Mouse (Mus musculus) hindbrain, postnatal 0 days (tissue): ENCODE measurements around the gene Csn2. TPM values are rescaled to one million over a fixed set of nuclear protein-coding genes. Genes with fewer than 3 reads are reported as not detected.

Source experiments
- ATAC-seq: fragments of 200-750 bp; cut with Nextera tagmentation; 2 replicates; pipeline ENCODE4 v1.8.0; 2017; ENCODE audit warnings: mild to moderate bottlenecking, moderate TSS enrichment, moderate library complexity
- DNase-seq: peaks from one replicate; pipeline ENCODE4 v3.0.0-alpha.2; 2015; ENCODE audit warnings: low spot score
- H3K27ac ChIP-seq: fragments of 300-500 bp; sonication (generic); 2 replicates; pipeline ENCODE4 v1.5.1; 2014; ENCODE audit warnings: mild to moderate bottlenecking
- H3K27me3 ChIP-seq: fragments of 300-500 bp; sonication (generic); 2 replicates; pipeline ENCODE4 v1.6.1; 2014; ENCODE audit warnings: low read length, mixed read lengths; ENCODE audit not compliant: insufficient read depth
- H3K36me3 ChIP-seq: fragments of 300-500 bp; sonication (generic); 2 replicates; pipeline ENCODE4 v1.6.1; 2014; ENCODE audit warnings: low read length, mixed read lengths; ENCODE audit not compliant: insufficient read depth
- H3K4me1 ChIP-seq: fragments of 300-500 bp; sonication (generic); 2 replicates; pipeline ENCODE4 v1.6.1; 2014; ENCODE audit warnings: antibody characterized with exemption, low read length, mixed read lengths; ENCODE audit not compliant: insufficient read depth
- H3K4me2 ChIP-seq: fragments of 300-500 bp; sonication (generic); 2 replicates; pipeline ENCODE4 v1.6.1; 2014; ENCODE audit warnings: low read depth, mild to moderate bottlenecking, low read length, moderate library complexity, mixed read lengths
- H3K4me3 ChIP-seq: fragments of 300-500 bp; sonication (generic); 2 replicates; pipeline ENCODE4 v1.5.1; 2014; ENCODE audit warnings: low read length
- H3K9ac ChIP-seq: fragments of 300-500 bp; sonication (generic); replicated peaks from 2 replicates; pipeline ENCODE4 v1.6.1; 2014; ENCODE audit warnings: mild to moderate bottlenecking, low read length, moderate library complexity, mixed read lengths
- H3K9me3 ChIP-seq: fragments of 300-500 bp; sonication (generic); 2 replicates; pipeline ENCODE4 v1.6.1; 2016; ENCODE audit warnings: low read length, mixed read lengths
- CTCF ChIP-seq: IDR thresholded peaks from 2 replicates; pipeline ENCODE4 v1.5.1; 2016; ENCODE audit warnings: antibody characterized with exemption, control low read depth, low read depth
- WGBS: fragments of 180-500 bp; shearing (Covaris S2); extraction: QIAGEN DNeasy Blood & Tissue Kit; methylation state at CpG from one replicate; pipeline ENCODE4 v1.1.7; 2014; 5-methylcytosine and 5-hydroxymethylcytosine counted together
- polyA plus RNA-seq: library from polyadenylated mRNA; unstranded; fragments of >200 nt; fragmentation: Nextera tagmentation; extraction: Ambion mirVana; gene quantifications from 2 replicates; pipeline ENCODE4 v1.2.1, GENCODE M21; 2015
- total RNA-seq: library from RNA; depleted of rRNA; stranded (reverse); fragments of >200 nt; gene quantifications from 2 replicates; pipeline ENCODE4 v1.2.3, GENCODE M21; 2014; rRNA removed

Csn2 gene
- total RNA-seq (not detected in 2 replicates), polyA plus RNA-seq (not detected in 2 replicates)

GRCm38 (mm10) chr5:87699530-87699929 is at the start of gene Csn2:
Gene Csn2 (minus strand): TSS chr5:87699630.
- Histone ChIP-seq H3K9me3 (no peaks in the 10 kb centered on the region), H3K4me3 (no peak within 1 kb of the TSS), H3K4me2 (no peak within 1 kb of the TSS), H3K27me3 (no peaks in the 10 kb centered on the region), H3K27ac (no peak within 1 kb of the TSS), H3K4me1 (no peaks in the 10 kb centered on the region), H3K36me3 (no peaks in the 10 kb centered on the region), H3K9ac (no peak within 1 kb of the TSS)
- WGBS = 67% methylated on average over 3 of the region's 3 CpGs
- DNase-seq = no peak
- no peak for ATAC-seq
- TF ChIP-seq CTCF = no peak

GRCm38 (mm10) chr5:87734821-87735220 is 35.4 kb upstream of the Csn2 start:
- no peak overlapping the region for H3K4me3 ChIP-seq
- H3K36me3 ChIP-seq = no peaks in the 10 kb centered on the region
- no peak overlapping the region for H3K27ac ChIP-seq
- no peak for ATAC-seq
- H3K4me1 ChIP-seq = no peaks in the 10 kb centered on the region
- no peaks in the 10 kb centered on the region for H3K9me3 ChIP-seq
- no peak for TF ChIP-seq CTCF
- H3K9ac ChIP-seq = no peak overlapping the region
- H3K4me2 ChIP-seq = no peak overlapping the region
- H3K27me3 ChIP-seq = no peaks in the 10 kb centered on the region
- no peak for DNase-seq

GRCm38 (mm10) chr5:87705891-87706290 is 6.5 kb upstream of the Csn2 start:
- Histone ChIP-seq H3K36me3 (no peaks in the 10 kb centered on the region), H3K9me3 (no peaks in the 10 kb centered on the region), H3K4me1 (no peaks in the 10 kb centered on the region), H3K9ac (no peak overlapping the region), H3K4me2 (no peak overlapping the region), H3K4me3 (no peak overlapping the region), H3K27ac (no peak overlapping the region), H3K27me3 (no peaks in the 10 kb centered on the region)
- no peak for TF ChIP-seq CTCF
- 76% methylated on average over 1 of the region's 1 CpGs for WGBS
- DNase-seq (no peak), ATAC-seq (no peak)

- no peak for ATAC-seq
- H3K27me3 ChIP-seq = no peaks in the 10 kb centered on the region
- no peaks in the 10 kb centered on the region for H3K36me3 ChIP-seq
- no peak for DNase-seq
- H3K9ac ChIP-seq = no peak within 1 kb of the TSS
- no peak within 1 kb of the TSS for H3K27ac ChIP-seq
- H3K4me3 ChIP-seq = no peak within 1 kb of the TSS
- no peaks in the 10 kb centered on the region for H3K9me3 ChIP-seq
- H3K4me1 ChIP-seq = no peaks in the 10 kb centered on the region
- TF ChIP-seq CTCF = no peak
- no peak within 1 kb of the TSS for H3K4me2 ChIP-seq
Observed at GRCm38 (mm10) chr5:87665908-87666307, 33.5 kb downstream of the Csn2 start, which contains the start of gene Csn1s1. Gene Csn1s1 (plus strand): TSS chr5:87666208.

GRCm38 (mm10) chr5:87642787-87643186 is 56.6 kb downstream of the Csn2 start:
- no peak overlapping the region for H3K9ac ChIP-seq
- no peak overlapping the region for H3K4me2 ChIP-seq
- H3K36me3 ChIP-seq = no peaks in the 10 kb centered on the region
- H3K27ac ChIP-seq = no peak overlapping the region
- DNase-seq = no peak
- no peaks in the 10 kb centered on the region for H3K9me3 ChIP-seq
- no peak for ATAC-seq
- no peaks in the 10 kb centered on the region for H3K27me3 ChIP-seq
- TF ChIP-seq CTCF = peak; percentile 42
- no peak overlapping the region for H3K4me3 ChIP-seq
- no peaks in the 10 kb centered on the region for H3K4me1 ChIP-seq

Other genes starting within 250 kb of the Csn2 start
- 0.36 TPM in 1 of 2 replicates, not detected in the other for gene Ugt2a2, start 217.4 kb downstream of the Csn2 start, total RNA-seq
- 0.14 TPM in 1 of 2 replicates, not detected in the other for gene Ugt2a2, start 217.4 kb downstream of the Csn2 start, polyA plus RNA-seq
- gene Gm43638, start 212.8 kb downstream of the Csn2 start, total RNA-seq = not detected in 2 replicates
- gene Gm43638, start 212.8 kb downstream of the Csn2 start, polyA plus RNA-seq = not detected in 2 replicates
- gene Ugt2a1, start 208.8 kb downstream of the Csn2 start, total RNA-seq = not detected in 2 replicates
- not detected in 2 replicates for gene Ugt2a1, start 208.8 kb downstream of the Csn2 start, polyA plus RNA-seq
- not detected in 2 replicates for gene Sult1b1, start 161.4 kb downstream of the Csn2 start, total RNA-seq
- not detected in 2 replicates for gene Sult1b1, start 161.4 kb downstream of the Csn2 start, polyA plus RNA-seq
- gene Sult1d1, start 130.6 kb downstream of the Csn2 start, total RNA-seq = not detected in 2 replicates
- gene Sult1d1, start 130.6 kb downstream of the Csn2 start, polyA plus RNA-seq = not detected in 2 replicates
- gene Sult1e1, start 108.0 kb downstream of the Csn2 start, total RNA-seq = not detected in 2 replicates
- gene Sult1e1, start 108.0 kb downstream of the Csn2 start, polyA plus RNA-seq = not detected in 2 replicates
- gene Csn1s1, start 33.4 kb downstream of the Csn2 start, total RNA-seq = not detected in 2 replicates
- gene Csn1s1, start 33.4 kb downstream of the Csn2 start, polyA plus RNA-seq = 0.18 TPM in 1 of 2 replicates, not detected in the other
- not detected in 2 replicates for gene Csn1s2a, start 74.9 kb upstream of the Csn2 start, total RNA-seq
- not detected in 2 replicates for gene Csn1s2a, start 74.9 kb upstream of the Csn2 start, polyA plus RNA-seq
- gene Csn1s2b, start 108.5 kb upstream of the Csn2 start, total RNA-seq = not detected in 2 replicates
- not detected in 2 replicates for gene Csn1s2b, start 108.5 kb upstream of the Csn2 start, polyA plus RNA-seq
- not detected in 2 replicates for gene Prr27, start 126.1 kb upstream of the Csn2 start, total RNA-seq
- gene Prr27, start 126.1 kb upstream of the Csn2 start, polyA plus RNA-seq = not detected in 2 replicates
- not detected in 2 replicates for gene Odam, start 185.4 kb upstream of the Csn2 start, total RNA-seq
- not detected in 2 replicates for gene Odam, start 185.4 kb upstream of the Csn2 start, polyA plus RNA-seq
- gene Csn3, start 225.9 kb upstream of the Csn2 start, total RNA-seq = not detected in 2 replicates
- 0.20 TPM in 1 of 2 replicates, not detected in the other for gene Csn3, start 225.9 kb upstream of the Csn2 start, polyA plus RNA-seq